Mouse (Mus musculus): ENCODE data around the gene Ctrb1.

DNA sequence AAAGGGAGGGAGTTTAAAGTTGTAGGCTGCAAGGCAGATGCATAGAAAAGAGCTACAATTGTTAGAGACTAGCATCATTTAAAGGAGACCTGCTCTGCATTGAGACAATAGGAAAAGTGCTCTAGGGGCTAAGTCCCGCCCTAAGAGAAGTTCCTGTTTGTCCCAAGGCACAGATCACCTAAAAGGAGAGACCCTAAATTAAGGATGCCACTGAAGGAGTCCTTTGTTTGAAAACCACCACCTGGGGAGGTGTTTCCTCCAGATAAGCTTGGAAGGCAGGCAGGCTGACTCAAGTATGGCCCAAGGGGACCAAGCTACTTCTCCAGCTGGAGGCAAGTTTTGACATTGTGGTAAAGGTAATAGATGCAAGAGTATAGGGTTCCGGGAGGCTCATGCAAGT is 42.0 kb downstream of the Ctrb1 start:
- TF ChIP-seq EP300 (IDR thresholded peaks at IDR 0.05; ENCODE audit: low read depth) (no peak), CTCF (IDR thresholded peaks at IDR 0.05; ENCODE audit: low read depth) (no peak)

Measured in heart, postnatal 0 days (tissue).